Mouse (Mus musculus): ENCODE measurements at regions not wholly inside any gene's neighbourhood (a gene's known extent, or its start where the extent isn't known, plus 50 kb on each side); places are given as distances from the start of the nearest gene placed in this dataset.
A peak's percentile ranks its signal among the peaks of the same experiment; 100 is the strongest.
"Not testable (repeated sequence)": the region's sequence is repeated elsewhere in the genome, so short reads cannot be mapped to it uniquely, and the experiment has no call there.

DNA sequence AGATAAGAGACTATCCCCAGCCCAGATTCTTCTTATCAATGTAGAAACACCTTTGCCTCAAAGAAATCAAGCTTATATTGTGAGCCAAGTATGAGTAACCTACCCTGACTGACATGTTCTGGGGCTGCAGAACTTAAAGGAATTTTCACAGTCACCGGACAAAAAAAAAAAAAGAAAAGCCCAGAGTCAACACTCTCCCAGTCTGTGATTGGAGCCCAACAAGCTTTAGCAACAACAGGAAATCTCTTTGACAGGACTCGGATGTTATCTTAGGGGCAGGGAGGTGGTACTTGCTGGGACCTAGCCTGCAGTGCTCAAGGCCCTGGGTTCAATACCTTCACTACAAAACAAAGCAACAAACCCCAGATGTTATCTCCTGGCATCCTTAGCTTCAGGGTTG lies 114.2 kb downstream of the Nectin1 start:
- Histone ChIP-seq H3K36me3 (ENCODE audit: control insufficient read depth, insufficient read depth, low read length) (no peaks in the 10 kb centered on the region), H3K27ac (ENCODE audit: low read depth, low read length) (no peak overlapping the region), H3K27me3 (ENCODE audit: control insufficient read depth, insufficient read depth, low read length) (peaks cover 9% of the 10 kb centered on the region; the same call in 1 of the 2 replicates), H3K9me3 (ENCODE audit: control insufficient read depth, low read length) (no peaks in the 10 kb centered on the region), H3K4me3 (ENCODE audit: low read depth, low read length) (no peak overlapping the region), H3K4me2 (ENCODE audit: low read depth, low read length, severe bottlenecking) (no peak overlapping the region), H3K9ac (ENCODE audit: low read length) (no peak overlapping the region), H3K4me1 (replicated peaks; ENCODE audit: control insufficient read depth, insufficient read depth, low read length) (peaks cover 3% of the 10 kb centered on the region; the same call in 1 of the 2 replicates)
- 73% methylated on average over 2 of the region's 2 CpGs for WGBS
- DNase-seq (ENCODE audit: low spot score) (no peak), ATAC-seq (replicated peaks; ENCODE audit: low FRiP score) (no peak)

DNA sequence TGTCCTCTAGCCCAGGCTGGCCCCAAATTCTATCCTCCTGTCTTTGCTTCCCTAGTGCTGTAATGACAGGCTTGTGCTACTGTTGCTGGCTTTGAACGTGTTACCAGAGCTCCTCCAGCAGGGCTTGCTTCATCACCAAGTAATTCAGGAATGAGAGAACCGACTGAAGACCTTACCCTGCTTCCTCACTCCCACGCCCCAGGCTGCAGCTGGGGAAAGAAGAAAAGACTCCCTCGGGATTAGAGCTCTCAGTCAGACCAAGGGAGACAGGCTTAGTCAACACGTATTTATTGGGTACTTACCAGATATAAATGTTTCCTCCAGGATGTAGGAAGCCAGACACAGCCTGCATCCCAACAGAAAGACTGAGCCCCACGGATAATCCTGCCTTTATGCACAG lies 115.0 kb downstream of the Nectin1 start:
- no peaks in the 10 kb centered on the region for H3K9me3 ChIP-seq (ENCODE audit: control insufficient read depth, low read length)
- ATAC-seq (replicated peaks; ENCODE audit: low FRiP score), result no peak
- no peak overlapping the region for H3K27ac ChIP-seq (ENCODE audit: low read depth, low read length)
- H3K36me3 ChIP-seq (ENCODE audit: control insufficient read depth, insufficient read depth, low read length), result no peaks in the 10 kb centered on the region
- H3K4me2 ChIP-seq (ENCODE audit: low read depth, low read length, severe bottlenecking), result no peak overlapping the region
- peaks cover 6% of the 10 kb centered on the region; the same call in 1 of the 2 replicates for H3K4me1 ChIP-seq (replicated peaks; ENCODE audit: control insufficient read depth, insufficient read depth, low read length)
- no peak overlapping the region for H3K4me3 ChIP-seq (ENCODE audit: low read depth, low read length)
- 33% methylated on average over 6 of the region's 6 CpGs for WGBS
- DNase-seq (ENCODE audit: low spot score), result no peak
- peaks cover 9% of the 10 kb centered on the region; the same call in 1 of the 2 replicates for H3K27me3 ChIP-seq (ENCODE audit: control insufficient read depth, insufficient read depth, low read length)
- no peak overlapping the region for H3K9ac ChIP-seq (ENCODE audit: low read length)

DNA sequence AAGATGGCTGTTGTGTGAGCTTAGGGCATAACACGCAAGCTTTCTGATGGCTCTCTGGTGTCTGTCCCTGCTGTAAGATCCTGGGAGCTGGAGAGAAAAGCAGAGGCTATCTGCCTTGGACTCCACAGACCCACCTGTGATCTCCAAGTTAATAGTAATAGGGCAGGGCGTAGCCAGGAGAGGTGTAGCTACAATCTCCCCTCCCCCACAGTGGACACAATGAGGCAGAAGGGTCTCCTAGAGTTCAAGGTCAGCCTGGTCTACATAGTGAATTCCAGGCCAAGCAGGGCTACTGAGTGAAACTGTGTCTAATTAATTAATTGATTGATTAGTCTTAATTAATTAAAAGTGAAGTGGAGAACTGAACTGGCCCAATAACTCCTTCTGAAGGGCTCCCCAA lies 116.5 kb downstream of the Nectin1 start:
- DNase-seq (ENCODE audit: low spot score), result no peak
- H3K27ac ChIP-seq (ENCODE audit: low read depth, low read length), result no peak overlapping the region
- H3K27me3 ChIP-seq (ENCODE audit: control insufficient read depth, insufficient read depth, low read length), result peaks cover 11% of the 10 kb centered on the region; the same call in 1 of the 2 replicates
- H3K4me2 ChIP-seq (ENCODE audit: low read depth, low read length, severe bottlenecking), result no peak overlapping the region
- no peaks in the 10 kb centered on the region for H3K9me3 ChIP-seq (ENCODE audit: control insufficient read depth, low read length)
- 87% methylated on average over 2 of the region's 2 CpGs for WGBS
- H3K4me3 ChIP-seq (ENCODE audit: low read depth, low read length), result no peak overlapping the region
- H3K36me3 ChIP-seq (ENCODE audit: control insufficient read depth, insufficient read depth, low read length), result no peaks in the 10 kb centered on the region
- no peak overlapping the region for H3K9ac ChIP-seq (ENCODE audit: low read length)
- ATAC-seq (replicated peaks; ENCODE audit: low FRiP score), result no peak
- H3K4me1 ChIP-seq (replicated peaks; ENCODE audit: control insufficient read depth, insufficient read depth, low read length), result peaks cover 15% of the 10 kb centered on the region; the same call in 1 of the 2 replicates

DNA sequence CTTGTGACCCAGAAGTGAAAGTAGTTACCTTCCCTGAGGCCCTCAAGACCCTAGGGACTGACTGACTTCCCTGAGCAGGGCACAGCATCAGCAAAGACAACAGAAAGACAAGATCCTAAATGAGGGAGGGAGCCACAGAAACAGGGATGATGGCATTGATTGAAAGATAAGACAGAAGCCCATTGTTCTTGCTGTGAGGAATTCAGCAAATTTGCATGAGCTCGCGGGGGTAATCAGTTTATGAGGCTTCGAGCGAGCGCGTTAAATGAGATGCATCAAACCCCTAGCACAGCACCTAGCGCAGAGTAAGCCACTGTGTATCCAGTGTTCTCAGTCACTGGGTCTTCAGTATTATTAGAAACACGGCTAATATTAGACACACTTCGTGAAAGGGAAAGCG lies 117.6 kb downstream of the Nectin1 start:
- peaks cover 13% of the 10 kb centered on the region; the same call in 1 of the 2 replicates for H3K27me3 ChIP-seq (ENCODE audit: control insufficient read depth, insufficient read depth, low read length)
- no peak overlapping the region for H3K9ac ChIP-seq (ENCODE audit: low read length)
- no peak overlapping the region for H3K27ac ChIP-seq (ENCODE audit: low read depth, low read length)
- DNase-seq (ENCODE audit: low spot score) (no peak), ATAC-seq (replicated peaks; ENCODE audit: low FRiP score) (no peak)
- no peaks in the 10 kb centered on the region for H3K36me3 ChIP-seq (ENCODE audit: control insufficient read depth, insufficient read depth, low read length)
- H3K4me2 ChIP-seq (ENCODE audit: low read depth, low read length, severe bottlenecking), result no peak overlapping the region
- H3K9me3 ChIP-seq (ENCODE audit: control insufficient read depth, low read length), result no peaks in the 10 kb centered on the region
- H3K4me3 ChIP-seq (ENCODE audit: low read depth, low read length), result no peak overlapping the region
- WGBS, result 32% methylated on average over 10 of the region's 10 CpGs
- H3K4me1 ChIP-seq (replicated peaks; ENCODE audit: control insufficient read depth, insufficient read depth, low read length), result peaks cover 15% of the 10 kb centered on the region; the same call in 1 of the 2 replicates

DNA sequence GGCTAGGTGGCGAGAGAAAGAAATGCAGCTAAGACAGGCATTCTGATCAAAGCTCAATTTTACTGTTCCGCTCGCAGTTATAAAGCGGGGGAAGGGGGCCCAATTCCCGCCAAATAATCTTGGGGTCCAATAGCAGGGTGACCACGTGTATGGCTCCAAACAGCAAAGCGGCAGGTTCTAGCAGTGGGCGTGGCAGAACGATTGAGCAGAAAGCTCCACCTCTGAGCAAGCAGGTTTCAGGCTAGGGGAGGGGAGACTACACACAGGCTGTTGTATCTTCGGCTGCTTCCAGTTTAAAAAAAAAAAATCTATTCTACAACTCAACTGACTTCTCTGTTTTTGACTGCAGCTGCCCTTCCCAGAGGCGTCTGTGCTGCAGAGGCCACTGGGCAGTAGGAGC lies 118.2 kb downstream of the Nectin1 start:
- not testable (repeated sequence) for H3K27ac ChIP-seq (ENCODE audit: low read depth, low read length); H3K9me3 ChIP-seq (ENCODE audit: control insufficient read depth, low read length); ATAC-seq (replicated peaks; ENCODE audit: low FRiP score); H3K9ac ChIP-seq (ENCODE audit: low read length); H3K36me3 ChIP-seq (ENCODE audit: control insufficient read depth, insufficient read depth, low read length); H3K4me2 ChIP-seq (ENCODE audit: low read depth, low read length, severe bottlenecking); DNase-seq (ENCODE audit: low spot score); H3K4me3 ChIP-seq (ENCODE audit: low read depth, low read length)
- Histone ChIP-seq H3K27me3 (ENCODE audit: control insufficient read depth, insufficient read depth, low read length) (peaks cover 13% of the 10 kb centered on the region; the same call in 1 of the 2 replicates), H3K4me1 (replicated peaks; ENCODE audit: control insufficient read depth, insufficient read depth, low read length) (peaks cover 15% of the 10 kb centered on the region; the same call in 1 of the 2 replicates)
- WGBS, result 15% methylated on average over 11 of the region's 11 CpGs

DNA sequence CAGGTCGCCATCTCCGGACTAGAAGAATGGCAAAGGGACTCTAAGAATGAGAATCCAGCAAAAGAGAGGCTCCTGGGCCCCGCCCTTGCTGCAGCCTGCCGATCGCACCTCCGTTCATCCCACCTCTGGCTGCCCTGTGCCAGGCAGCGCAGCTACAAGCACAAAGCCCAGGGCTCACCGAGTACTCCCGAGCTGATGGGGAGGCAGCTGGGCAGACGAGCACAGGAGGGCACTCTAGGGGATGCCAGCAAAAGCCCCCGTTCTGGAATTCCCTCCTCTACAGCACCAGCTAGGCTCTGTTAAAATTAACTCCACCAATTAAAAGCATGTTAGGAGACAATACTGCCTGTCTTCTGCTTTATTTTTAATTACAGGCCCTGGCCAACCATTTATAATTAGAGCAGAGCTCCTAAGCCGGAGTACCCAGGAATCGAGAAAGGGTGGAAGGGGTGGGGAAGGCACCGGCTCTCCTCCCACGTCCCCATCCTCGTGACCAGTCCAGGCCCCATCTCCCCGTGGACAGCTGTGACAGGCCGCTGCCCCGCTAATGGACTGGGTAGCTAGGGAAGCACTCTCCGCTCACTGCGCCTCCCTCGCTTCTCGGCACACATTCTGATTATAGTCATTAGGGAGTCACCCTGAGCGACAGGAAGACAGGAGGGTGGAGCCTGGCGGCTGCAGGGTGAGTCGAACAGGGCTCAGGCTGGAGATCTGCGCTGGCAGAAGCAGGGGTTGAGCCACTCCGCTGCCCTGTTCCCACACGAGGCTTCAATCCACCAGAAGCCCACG lies 120.0 kb downstream of the Nectin1 start:
- Histone ChIP-seq H3K4me2 (ENCODE audit: low read depth, low read length, severe bottlenecking) (peak overlapping the region; percentile 48), H3K4me1 (replicated peaks; ENCODE audit: control insufficient read depth, insufficient read depth, low read length) (peaks cover 15% of the 10 kb centered on the region; the same call in 1 of the 2 replicates), H3K9ac (ENCODE audit: low read length) (peak overlapping the region; percentile 20), H3K27me3 (ENCODE audit: control insufficient read depth, insufficient read depth, low read length) (peaks cover 13% of the 10 kb centered on the region; the same call in 1 of the 2 replicates), H3K36me3 (ENCODE audit: control insufficient read depth, insufficient read depth, low read length) (no peaks in the 10 kb centered on the region), H3K9me3 (ENCODE audit: control insufficient read depth, low read length) (no peaks in the 10 kb centered on the region), H3K27ac (ENCODE audit: low read depth, low read length) (peak overlapping the region; percentile 66), H3K4me3 (ENCODE audit: low read depth, low read length) (peak overlapping the region; percentile 19)
- DNase-seq (ENCODE audit: low spot score), result peak; percentile 78
- ATAC-seq (replicated peaks; ENCODE audit: low FRiP score), result peak; percentile 84
- WGBS, result 2% methylated on average over 30 of the region's 30 CpGs

DNA sequence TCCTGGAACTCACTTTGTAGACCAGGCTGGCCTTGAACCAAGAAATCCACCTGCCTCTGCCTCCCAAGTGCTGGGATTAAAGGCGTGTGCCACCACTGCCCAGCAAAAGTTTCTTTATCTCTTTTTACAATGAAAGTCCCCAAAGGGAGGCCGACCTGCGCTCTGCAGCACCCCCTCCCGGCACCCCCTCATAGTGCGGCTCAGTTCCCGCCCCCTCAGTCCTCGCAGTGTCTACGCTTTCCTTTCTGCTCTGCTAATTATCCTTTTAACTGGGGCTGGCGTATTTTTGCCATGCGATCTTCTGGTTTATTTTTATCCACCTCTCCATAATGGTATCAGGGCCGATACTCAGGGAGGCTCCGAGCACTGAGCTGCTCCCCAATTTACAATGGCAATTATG lies 123.0 kb downstream of the Nectin1 start:
- no peak overlapping the region for H3K4me2 ChIP-seq (ENCODE audit: low read depth, low read length, severe bottlenecking)
- no peak for ATAC-seq (replicated peaks; ENCODE audit: low FRiP score)
- no peak overlapping the region for H3K9ac ChIP-seq (ENCODE audit: low read length)
- H3K9me3 ChIP-seq (ENCODE audit: control insufficient read depth, low read length), result no peaks in the 10 kb centered on the region
- peaks cover 12% of the 10 kb centered on the region; the same call in 1 of the 2 replicates for H3K4me1 ChIP-seq (replicated peaks; ENCODE audit: control insufficient read depth, insufficient read depth, low read length)
- DNase-seq (ENCODE audit: low spot score), result no peak
- H3K4me3 ChIP-seq (ENCODE audit: low read depth, low read length), result no peak overlapping the region
- 68% methylated on average over 12 of the region's 12 CpGs for WGBS
- H3K36me3 ChIP-seq (ENCODE audit: control insufficient read depth, insufficient read depth, low read length), result no peaks in the 10 kb centered on the region
- peaks cover 8% of the 10 kb centered on the region; the same call in 1 of the 2 replicates for H3K27me3 ChIP-seq (ENCODE audit: control insufficient read depth, insufficient read depth, low read length)
- H3K27ac ChIP-seq (ENCODE audit: low read depth, low read length), result no peak overlapping the region

DNA sequence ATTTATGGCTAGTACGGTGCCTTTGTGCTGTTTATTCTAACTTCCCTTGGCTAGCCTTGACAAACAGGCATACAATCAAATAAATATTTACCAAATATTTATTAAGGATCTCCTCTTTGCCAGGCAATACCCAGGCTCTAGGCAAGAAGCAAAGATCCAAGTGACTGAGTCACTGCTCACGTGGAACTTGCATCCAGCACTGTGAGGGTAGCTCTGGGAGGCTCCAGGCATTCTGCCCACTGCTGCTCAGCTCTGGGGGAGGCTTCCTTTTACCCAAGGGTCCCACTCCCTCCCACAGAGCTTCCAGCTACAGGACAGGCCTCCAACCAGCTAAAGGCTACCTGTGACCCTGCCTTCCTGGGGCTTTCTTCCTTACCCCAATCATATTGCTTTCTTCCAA lies 130.1 kb downstream of the Nectin1 start:
- Histone ChIP-seq H3K36me3 (ENCODE audit: control insufficient read depth, insufficient read depth, low read length) (no peaks in the 10 kb centered on the region), H3K9me3 (ENCODE audit: control insufficient read depth, low read length) (no peaks in the 10 kb centered on the region), H3K4me3 (ENCODE audit: low read depth, low read length) (no peak overlapping the region), H3K27me3 (ENCODE audit: control insufficient read depth, insufficient read depth, low read length) (peaks cover 6% of the 10 kb centered on the region), H3K4me2 (ENCODE audit: low read depth, low read length, severe bottlenecking) (no peak overlapping the region), H3K27ac (ENCODE audit: low read depth, low read length) (no peak overlapping the region), H3K9ac (ENCODE audit: low read length) (no peak overlapping the region), H3K4me1 (replicated peaks; ENCODE audit: control insufficient read depth, insufficient read depth, low read length) (no peaks in the 10 kb centered on the region)
- DNase-seq (ENCODE audit: low spot score), result no peak
- 72% methylated on average over 2 of the region's 2 CpGs for whole genome bisulfite sequencing
- no peak for ATAC-seq (replicated peaks; ENCODE audit: low FRiP score)

Measured in forebrain, embryonic 11.5 days (tissue).